Mouse (Mus musculus): Measurements from ENCODE around the gene Ap1g1.
A peak's percentile ranks its signal among the peaks of the same experiment; 100 is the strongest.

Gene Ap1g1

DNA sequence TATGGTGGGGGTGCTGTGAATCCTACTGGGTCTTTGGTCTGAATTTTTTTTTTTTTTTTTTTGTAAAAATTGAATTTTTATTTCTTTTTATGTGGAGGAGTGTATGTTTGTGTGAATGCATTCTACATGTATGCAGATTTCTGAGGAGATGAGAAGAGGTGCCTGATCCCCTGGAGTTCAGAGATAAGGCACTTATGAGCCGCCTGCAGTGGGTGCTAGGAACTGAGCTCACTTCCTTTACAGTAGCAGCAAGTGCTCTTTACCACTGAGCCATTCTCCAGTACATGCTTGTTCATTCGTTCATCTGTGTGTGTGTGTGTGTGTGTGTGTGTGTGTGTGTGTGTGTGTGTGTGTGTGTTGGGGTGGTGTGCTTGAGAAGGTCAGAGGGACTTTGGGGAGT, 12.6 kb downstream of the Ap1g1 start:
- DNase-seq = no peak

GRCm38 (mm10) chr8:109795166-109795565, 16.8 kb downstream of the Ap1g1 start:
- no peak for DNase-seq

GRCm38 (mm10) chr8:109798721-109799120, 20.4 kb downstream of the Ap1g1 start:
- DNase-seq = no peak

- no peak for DNase-seq
Observed at GRCm38 (mm10) chr8:109799245-109799644, 20.9 kb downstream of the Ap1g1 start.

GRCm38 (mm10) chr8:109800325-109800724, 22.0 kb downstream of the Ap1g1 start:
- DNase-seq = no peak

DNA sequence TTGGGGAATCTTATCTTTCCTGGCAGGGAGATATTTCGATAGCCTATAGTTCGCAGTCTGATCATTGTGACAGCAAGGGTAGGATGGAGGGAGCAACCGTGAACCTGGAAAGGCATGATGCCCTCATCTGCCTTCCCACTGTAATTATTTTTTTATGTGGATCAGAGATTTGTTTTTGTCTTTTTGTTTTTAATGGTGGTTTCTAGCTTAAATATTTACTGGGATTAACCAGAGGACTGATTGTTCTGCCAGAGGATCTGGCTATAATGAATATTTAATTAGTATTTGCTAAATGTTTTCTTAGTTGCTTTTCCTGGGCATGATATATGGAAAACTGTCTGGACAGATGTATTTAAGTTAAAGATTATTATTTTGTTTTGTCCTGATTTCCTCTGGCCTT, 24.9 kb downstream of the Ap1g1 start:
- DNase-seq = no peak

GRCm38 (mm10) chr8:109803801-109804200, 25.4 kb downstream of the Ap1g1 start:
- DNase-seq = no peak

- no peak for DNase-seq
Observed at GRCm38 (mm10) chr8:109806522-109806921, 28.2 kb downstream of the Ap1g1 start.

GRCm38 (mm10) chr8:109807401-109808119, 29.2 kb downstream of the Ap1g1 start:
- DNase-seq = no peak

DNA sequence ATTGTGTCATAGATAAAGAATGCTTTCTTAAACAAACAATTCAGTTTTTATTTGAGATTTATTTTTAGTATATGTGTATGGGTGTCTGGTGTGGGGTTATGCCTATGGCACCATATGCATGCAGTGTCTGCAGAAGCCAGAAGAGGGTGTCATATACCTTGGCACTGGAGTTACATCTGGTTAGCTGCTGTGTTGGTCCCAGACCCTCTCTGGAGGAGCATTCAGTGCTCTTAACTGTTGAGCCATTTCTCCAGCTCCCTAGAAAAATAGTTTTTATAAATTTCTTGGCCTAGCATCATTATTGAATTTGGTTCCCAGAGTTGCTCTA, 29.7 kb downstream of the Ap1g1 start:
- DNase-seq = no peak

DNA sequence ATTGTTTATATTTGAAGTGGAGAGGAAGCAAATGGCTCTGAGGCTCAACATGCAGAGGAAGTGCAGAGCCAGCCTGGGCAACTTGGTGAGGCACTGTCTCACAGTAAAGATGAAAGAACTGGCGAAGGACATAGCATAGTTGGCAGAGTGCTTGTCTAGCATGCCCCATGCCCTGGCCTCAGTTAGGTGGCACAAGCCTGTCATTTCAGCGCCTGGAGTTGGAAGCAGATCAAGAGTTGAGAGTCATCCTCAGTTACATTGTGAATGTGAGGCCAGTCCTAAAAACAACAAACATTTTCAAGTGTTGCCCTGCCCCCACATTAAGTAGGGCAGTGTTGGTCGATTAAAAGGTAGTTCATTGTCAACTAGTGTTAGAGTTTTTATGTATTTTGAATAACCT, 32.1 kb downstream of the Ap1g1 start:
- DNase-seq = no peak

DNA sequence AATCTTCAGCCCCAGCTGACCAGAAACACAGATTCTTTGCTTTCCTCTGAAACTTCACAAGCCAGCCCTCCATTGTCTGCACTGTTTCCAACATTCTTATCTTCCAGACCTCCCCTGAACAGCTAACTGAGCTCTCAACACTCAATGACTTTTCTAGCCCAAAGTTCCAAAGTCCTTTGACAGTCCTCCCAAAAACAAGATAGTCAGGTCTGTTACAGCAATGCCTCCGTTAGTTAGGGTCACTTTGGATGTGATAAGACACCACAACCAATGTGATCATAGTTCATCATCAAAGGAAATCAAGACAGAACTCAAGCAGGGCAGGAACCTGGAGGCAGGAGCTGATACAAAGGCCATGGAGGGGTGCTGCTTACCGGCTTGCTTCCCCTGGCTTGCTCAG, 36.9 kb downstream of the Ap1g1 start:
- no peak for DNase-seq

DNA sequence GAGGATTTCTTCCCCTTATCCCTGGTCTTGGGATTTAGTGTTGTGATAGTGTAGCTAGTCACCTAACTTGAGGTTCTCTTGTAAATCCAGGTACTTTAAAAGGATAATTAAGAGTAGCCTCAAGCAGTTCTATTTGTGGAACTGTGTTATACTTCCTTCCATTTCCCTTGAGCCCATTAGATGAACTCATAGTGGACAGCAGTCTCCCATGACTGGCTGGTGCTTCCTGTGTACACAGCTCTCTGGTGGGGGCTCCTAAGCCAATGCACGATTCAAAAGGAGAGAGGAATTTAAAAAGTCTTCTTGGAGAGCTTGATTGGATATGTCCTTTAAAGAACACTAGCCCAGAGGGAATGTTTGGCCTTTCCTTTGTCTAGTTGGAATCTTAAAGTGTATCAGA, 39.6 kb downstream of the Ap1g1 start:
- no peak for DNase-seq

DNA sequence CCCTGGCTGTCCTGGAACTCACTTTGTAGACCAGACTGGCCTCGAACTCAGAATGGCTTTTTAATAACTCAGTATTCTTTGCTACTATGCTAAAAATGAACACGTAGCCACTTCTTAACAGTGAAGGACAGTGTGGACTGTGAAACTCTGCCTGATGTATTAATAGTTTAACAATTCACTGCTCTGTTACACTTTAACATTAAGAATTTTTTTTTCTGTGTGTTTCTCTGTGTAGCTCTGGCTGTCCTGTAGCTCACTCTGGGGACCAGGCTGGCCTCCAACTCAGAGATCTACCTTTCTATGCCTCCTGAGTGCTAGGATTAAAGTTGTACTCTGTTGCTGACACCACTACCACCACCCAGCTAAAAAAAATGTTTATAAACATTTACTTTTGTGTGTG, 45.2 kb downstream of the Ap1g1 start:
- peak; percentile 11 to 35 for DNase-seq

GRCm38 (mm10) chr8:109839822-109840221, 61.5 kb downstream of the Ap1g1 start:
- no peak for DNase-seq

DNA sequence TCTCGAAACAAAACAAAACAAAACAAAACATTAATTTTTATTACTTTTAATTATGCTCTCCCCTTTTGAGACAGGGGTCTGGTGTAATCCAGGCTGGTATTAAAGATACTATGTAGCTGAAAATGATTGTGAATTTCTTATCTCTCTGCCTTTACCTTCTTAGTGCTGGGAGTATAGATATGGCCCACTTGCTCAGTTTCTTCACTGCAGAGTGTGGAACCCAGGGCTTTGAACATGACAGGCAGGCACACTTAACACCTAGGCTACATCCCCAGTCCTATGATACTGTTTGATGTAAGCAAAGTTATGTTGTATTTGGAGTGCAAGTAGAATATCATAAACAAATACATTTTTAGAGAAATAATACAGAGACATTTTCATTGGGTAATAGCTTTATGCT, 64.1 kb downstream of the Ap1g1 start:
- DNase-seq = no peak

DNA sequence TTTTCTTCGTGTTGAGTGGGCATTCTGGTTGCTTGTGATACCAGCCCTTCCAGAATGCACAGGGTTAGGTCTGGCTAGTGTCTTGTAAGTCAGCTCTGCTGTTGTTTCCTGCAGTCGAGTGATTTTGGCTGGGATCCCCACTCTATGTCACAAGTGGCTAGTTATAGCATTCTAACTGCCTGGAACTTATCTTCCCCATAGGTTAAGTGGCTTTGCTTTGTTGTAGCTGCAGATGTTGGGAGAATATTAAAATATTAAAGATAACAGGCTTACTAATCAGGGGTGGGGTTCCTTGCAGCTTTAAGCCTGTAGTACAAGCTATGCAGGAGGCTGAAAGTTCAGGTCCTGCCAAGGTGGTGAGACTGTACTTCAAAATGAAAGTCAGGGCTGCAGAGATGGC, 69.5 kb downstream of the Ap1g1 start:
- no peak for DNase-seq

- no peak for DNase-seq
Observed at GRCm38 (mm10) chr8:109848981-109849380, 70.6 kb downstream of the Ap1g1 start.

GRCm38 (mm10) chr8:109853423-109853822, 75.1 kb downstream of the Ap1g1 start:
- peak; percentile 68 to 75 for DNase-seq

- no peak for DNase-seq
Observed at GRCm38 (mm10) chr8:109854522-109854921, 76.2 kb downstream of the Ap1g1 start.

DNA sequence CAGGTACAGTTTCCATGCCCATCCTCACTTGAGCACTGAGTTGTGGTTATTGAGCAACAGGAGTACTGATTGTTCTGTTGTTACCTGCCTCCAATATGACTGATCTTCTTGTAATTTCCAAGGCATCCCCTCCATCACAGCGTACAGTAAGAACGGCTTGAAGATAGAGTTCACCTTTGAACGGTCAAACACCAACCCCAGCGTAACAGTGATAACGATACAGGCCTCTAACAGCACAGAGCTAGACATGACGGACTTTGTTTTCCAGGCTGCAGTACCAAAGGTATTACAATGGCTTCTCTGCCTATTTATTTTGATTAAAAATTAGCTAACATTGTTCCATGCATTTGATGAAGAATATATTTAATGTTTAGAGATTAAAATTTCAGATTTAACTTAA, 77.1 kb downstream of the Ap1g1 start:
- DNase-seq = no peak

- peak; percentile 19 to 47 for DNase-seq
Observed at GRCm38 (mm10) chr8:109863398-109863797, 85.0 kb downstream of the Ap1g1 start.

GRCm38 (mm10) chr8:109864798-109865197, 86.4 kb downstream of the Ap1g1 start:
- no peak for DNase-seq

- no peak for DNase-seq
Observed at GRCm38 (mm10) chr8:109865536-109865935, 87.2 kb downstream of the Ap1g1 start.

- DNase-seq = no peak
Observed at GRCm38 (mm10) chr8:109866690-109867089, 88.3 kb downstream of the Ap1g1 start.

Measured in kidney, postnatal 4 days (tissue).